ENCODE assay signal across 29 mouse cellular contexts in the genomic region with DNA sequence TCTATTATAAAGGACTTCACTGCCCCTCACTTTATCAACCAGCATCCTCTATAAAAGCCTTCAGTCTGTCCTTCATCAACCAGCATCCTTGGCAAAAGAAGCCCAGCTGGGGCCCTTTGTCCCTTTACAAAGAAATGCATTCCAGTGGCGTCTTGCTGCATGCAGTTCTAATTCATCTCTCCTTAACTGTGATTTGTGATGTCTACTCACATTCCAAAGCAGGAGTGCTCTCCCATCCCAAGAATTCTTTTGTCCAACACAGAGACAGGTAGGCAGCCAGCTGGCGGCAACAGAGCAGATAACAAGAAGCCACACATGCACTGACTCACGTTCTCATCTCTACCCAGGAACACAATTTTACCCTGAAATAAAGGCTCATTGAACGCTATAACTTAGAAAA.
A peak's percentile ranks its signal among the peaks of the same experiment; 100 is the strongest.
DNase-seq lines count a peak whose midpoint lies in the region; ATAC-seq and TF ChIP-seq lines count a peak whose summit lies in the region.
"Had no signal": no experiment of that assay in that cellular context is flagged by ENCODE, and none has a peak within 500 bp of the region (broad histone marks: within the 10 kb centered on the region; RNA-seq: fewer than 3 reads in every experiment).

No protein-coding gene starts in this region.

- intact Hi-C loops in heart, adult 2 months (cut with DNase I), result no loop called here

- H3K4me2 ChIP-seq in neural tube, embryonic 11.5 days (ENCODE audit: low read depth), result no peak overlapping the region
- H3K4me2 ChIP-seq: embryonic facial prominence, embryonic 13.5 days; heart, embryonic 13.5 days; hindbrain, embryonic 12.5 days; hindbrain, embryonic 15.5 days had no signal

- no peak overlapping the region for H3K9ac ChIP-seq in heart, adult 2 months (ENCODE audit: low read depth, low read length)
- no peak overlapping the region for H3K9ac ChIP-seq in neural tube, embryonic 11.5 days (ENCODE audit: low read length)
- H3K9ac ChIP-seq: embryonic facial prominence, embryonic 13.5 days; forebrain, postnatal 0 days; heart, embryonic 13.5 days; hindbrain, embryonic 12.5 days; hindbrain, embryonic 15.5 days had no signal

- TF ChIP-seq CTCF in heart, adult 2 months (IDR thresholded peaks at IDR 0.05), result no peak

- no peak overlapping the region for H3K27ac ChIP-seq in heart, adult 2 months
- H3K27ac ChIP-seq in neural tube, embryonic 11.5 days (ENCODE audit: low read depth, low read length), result no peak overlapping the region
- H3K27ac ChIP-seq: embryonic facial prominence, embryonic 10.5 days; embryonic facial prominence, embryonic 13.5 days; heart, embryonic 13.5 days; hindbrain, embryonic 12.5 days; hindbrain, embryonic 15.5 days had no signal

- H3K36me3 ChIP-seq in heart, adult 2 months (ENCODE audit: control insufficient read depth, insufficient read depth, low read length), result no peaks in the 10 kb centered on the region
- H3K36me3 ChIP-seq in neural tube, embryonic 11.5 days (ENCODE audit: control insufficient read depth, insufficient read depth, low read length), result no peaks in the 10 kb centered on the region
- H3K36me3 ChIP-seq: embryonic facial prominence, embryonic 10.5 days; embryonic facial prominence, embryonic 13.5 days; G1E; heart, embryonic 13.5 days; hindbrain, embryonic 12.5 days; hindbrain, embryonic 15.5 days had no signal

- H3K4me3 ChIP-seq in heart, adult 2 months, result no peak overlapping the region
- no peak overlapping the region for H3K4me3 ChIP-seq in neural tube, embryonic 11.5 days (ENCODE audit: low read depth, low read length)
- H3K4me3 ChIP-seq: embryonic facial prominence, embryonic 10.5 days; embryonic facial prominence, embryonic 13.5 days; erythroblast, embryonic 14.5 days; heart, embryonic 13.5 days; hindbrain, embryonic 12.5 days; hindbrain, embryonic 15.5 days had no signal

- H3K9me3 ChIP-seq in neural tube, embryonic 11.5 days (ENCODE audit: control insufficient read depth, low read length), result no peaks in the 10 kb centered on the region
- H3K9me3 ChIP-seq: embryonic facial prominence, embryonic 13.5 days; heart, embryonic 13.5 days; hindbrain, embryonic 15.5 days had no signal

- H3K79me2 ChIP-seq in heart, adult 2 months (replicated peaks; ENCODE audit: control insufficient read depth, insufficient read depth, low read length), result no peaks in the 10 kb centered on the region

- WGBS in heart, adult 2 months, result 83% methylated on average over 4 of the region's 4 CpGs
- 37% methylated on average over 4 of the region's 4 CpGs for WGBS in neural tube, embryonic 11.5 days

- no peak for TF ChIP-seq POLR2A in heart, adult 2 months (IDR thresholded peaks at IDR 0.05; ENCODE audit: insufficient read depth, low read depth, low read length)

- peak; percentile 61 for DNase-seq in heart, adult 11 months
- no peak for DNase-seq in heart, adult 2 months
- DNase-seq in neural tube, embryonic 11.5 days (ENCODE audit: low spot score), result peak; percentile 24
- DNase-seq in neural tube, embryonic 10.5 days (ENCODE audit: extremely low spot score, low spot score), result no peak
- peak; percentile 78 for DNase-seq in Muller cell, postnatal 12 days (ENCODE audit: inconsistent ontology term)
- peak; percentile 44 for DNase-seq in mesoderm, embryonic 11.5 days (ENCODE audit: low read depth, low spot score)
- DNase-seq in cerebellum, adult 9-10 months, result no peak
- no peak for DNase-seq in lung, adult 18-20 months
- DNase-seq: adrenal gland, postnatal 14 days; B cell, adult 2 months; cerebellum, adult 11 months; cerebellum, adult 2 months; cerebellum, postnatal 10 days; cerebellum, postnatal 36 days; embryo, embryonic 11 days; forebrain, postnatal 0 days; gastrocnemius, postnatal 25 days; heart, postnatal 14 days; kidney, adult 11 months; kidney, adult 8-10 months had no signal

- no peak for ATAC-seq in neural tube, embryonic 11.5 days (ENCODE audit: insufficient read depth, low FRiP score, low TSS enrichment)
- ATAC-seq: forebrain, embryonic 14.5 days; forebrain, postnatal 0 days had no signal

- H3K4me1 ChIP-seq in heart, adult 2 months (ENCODE audit: control insufficient read depth, insufficient read depth, low read length), result no peaks in the 10 kb centered on the region
- H3K4me1 ChIP-seq in neural tube, embryonic 11.5 days (ENCODE audit: control insufficient read depth, insufficient read depth, low read length), result no peaks in the 10 kb centered on the region
- H3K4me1 ChIP-seq: embryonic facial prominence, embryonic 13.5 days; heart, embryonic 13.5 days; hindbrain, embryonic 15.5 days had no signal

- H3K27me3 ChIP-seq in heart, adult 2 months (ENCODE audit: control insufficient read depth, insufficient read depth, low read length), result no peaks in the 10 kb centered on the region
- H3K27me3 ChIP-seq in neural tube, embryonic 11.5 days (ENCODE audit: control insufficient read depth, insufficient read depth, low read length), result no peaks in the 10 kb centered on the region
- H3K27me3 ChIP-seq: CH12.LX; embryonic facial prominence, embryonic 13.5 days; heart, embryonic 13.5 days had no signal

- no peak for TF ChIP-seq EP300 in heart, adult 2 months (IDR thresholded peaks at IDR 0.05; ENCODE audit: insufficient read depth, low read depth, low read length)

Comparison
In these comparisons a context has a peak if more than half of its experiments do, and no peak if none do; other contexts are left out.
1. DNase-seq: peak in heart, adult 11 months (single experiment), neural tube, embryonic 11.5 days (single experiment), Muller cell, postnatal 12 days (single experiment) and mesoderm, embryonic 11.5 days (single experiment); none in heart, adult 2 months (0 of 2), neural tube, embryonic 10.5 days (single experiment), cerebellum, adult 9-10 months (single experiment) and lung, adult 18-20 months (0 of 2).